Mouse (Mus musculus): ENCODE data around the gene Hs1bp3. TPM values are rescaled to one million over a fixed set of nuclear protein-coding genes. Genes with fewer than 3 reads are reported as not detected.

Hs1bp3 gene
- polyA plus RNA-seq, 1 experiment = 15.4 TPM

- TF ChIP-seq CTCF (IDR thresholded peaks at IDR 0.05; ENCODE audit: extremely low read depth, insufficient read depth, low read length) (no peak), POLR2A (IDR thresholded peaks at IDR 0.05; ENCODE audit: extremely low read depth, insufficient read depth, low read length) (no peak)
- H3K27ac ChIP-seq (ENCODE audit: insufficient read depth, low read length) = no peak overlapping the region
- no peaks in the 10 kb centered on the region for H3K4me1 ChIP-seq (ENCODE audit: control insufficient read depth, insufficient read depth, low read length)
- H3K4me3 ChIP-seq (ENCODE audit: insufficient read depth, low read length) = no peak overlapping the region
Observed at GRCm38 (mm10) chr12:8300521-8300920, 12.7 kb upstream of the Hs1bp3 start.

GRCm38 (mm10) chr12:8301011-8301814 lies 12.0 kb upstream of the Hs1bp3 start:
- peak overlapping the region; percentile 18; the same call in 1 of the 2 replicates for H3K4me3 ChIP-seq (ENCODE audit: insufficient read depth, low read length)
- H3K27ac ChIP-seq (ENCODE audit: insufficient read depth, low read length) = no peak overlapping the region
- TF ChIP-seq CTCF (IDR thresholded peaks at IDR 0.05; ENCODE audit: extremely low read depth, insufficient read depth, low read length) = no peak
- no peak for TF ChIP-seq POLR2A (IDR thresholded peaks at IDR 0.05; ENCODE audit: extremely low read depth, insufficient read depth, low read length)
- no peaks in the 10 kb centered on the region for H3K4me1 ChIP-seq (ENCODE audit: control insufficient read depth, insufficient read depth, low read length)

GRCm38 (mm10) chr12:8301841-8302431 lies 11.3 kb upstream of the Hs1bp3 start, which contains the start of gene Gdf7:
Gdf7 (minus strand) TSS chr12:8301954.
- TF ChIP-seq CTCF (IDR thresholded peaks at IDR 0.05; ENCODE audit: extremely low read depth, insufficient read depth, low read length) (no peak), POLR2A (IDR thresholded peaks at IDR 0.05; ENCODE audit: extremely low read depth, insufficient read depth, low read length) (no peak)
- Histone ChIP-seq H3K27ac (ENCODE audit: insufficient read depth, low read length) (no peak within 1 kb of the TSS), H3K4me3 (ENCODE audit: insufficient read depth, low read length) (peak within 1 kb of the TSS; percentile 18; the same call in 1 of the 2 replicates), H3K4me1 (ENCODE audit: control insufficient read depth, insufficient read depth, low read length) (no peaks in the 10 kb centered on the region)

- Histone ChIP-seq H3K4me1 (ENCODE audit: control insufficient read depth, insufficient read depth, low read length) (no peaks in the 10 kb centered on the region), H3K4me3 (ENCODE audit: insufficient read depth, low read length) (no peak overlapping the region), H3K27ac (ENCODE audit: insufficient read depth, low read length) (no peak overlapping the region)
- TF ChIP-seq CTCF (IDR thresholded peaks at IDR 0.05; ENCODE audit: extremely low read depth, insufficient read depth, low read length) = no peak
- TF ChIP-seq POLR2A (IDR thresholded peaks at IDR 0.05; ENCODE audit: extremely low read depth, insufficient read depth, low read length) = no peak
Observed at GRCm38 (mm10) chr12:8305258-8305657, 8.0 kb upstream of the Hs1bp3 start.

GRCm38 (mm10) chr12:8306432-8306831 lies 6.8 kb upstream of the Hs1bp3 start:
- no peak overlapping the region for H3K27ac ChIP-seq (ENCODE audit: insufficient read depth, low read length)
- no peak for TF ChIP-seq POLR2A (IDR thresholded peaks at IDR 0.05; ENCODE audit: extremely low read depth, insufficient read depth, low read length)
- TF ChIP-seq CTCF (IDR thresholded peaks at IDR 0.05; ENCODE audit: extremely low read depth, insufficient read depth, low read length) = peak; percentile 89
- H3K4me3 ChIP-seq (ENCODE audit: insufficient read depth, low read length) = no peak overlapping the region
- H3K4me1 ChIP-seq (ENCODE audit: control insufficient read depth, insufficient read depth, low read length) = no peaks in the 10 kb centered on the region

- Histone ChIP-seq H3K4me3 (ENCODE audit: insufficient read depth, low read length) (no peak overlapping the region), H3K4me1 (ENCODE audit: control insufficient read depth, insufficient read depth, low read length) (no peaks in the 10 kb centered on the region), H3K27ac (ENCODE audit: insufficient read depth, low read length) (no peak overlapping the region)
- TF ChIP-seq CTCF (IDR thresholded peaks at IDR 0.05; ENCODE audit: extremely low read depth, insufficient read depth, low read length) = no peak
- no peak for TF ChIP-seq POLR2A (IDR thresholded peaks at IDR 0.05; ENCODE audit: extremely low read depth, insufficient read depth, low read length)
Observed at GRCm38 (mm10) chr12:8306910-8307309, 6.3 kb upstream of the Hs1bp3 start.

GRCm38 (mm10) chr12:8310992-8311391 lies 2.2 kb upstream of the Hs1bp3 start:
- Histone ChIP-seq H3K4me3 (ENCODE audit: insufficient read depth, low read length) (no peak overlapping the region), H3K27ac (ENCODE audit: insufficient read depth, low read length) (no peak overlapping the region), H3K4me1 (ENCODE audit: control insufficient read depth, insufficient read depth, low read length) (peaks cover 6% of the 10 kb centered on the region)
- TF ChIP-seq CTCF (IDR thresholded peaks at IDR 0.05; ENCODE audit: extremely low read depth, insufficient read depth, low read length) (no peak), POLR2A (IDR thresholded peaks at IDR 0.05; ENCODE audit: extremely low read depth, insufficient read depth, low read length) (no peak)

GRCm38 (mm10) chr12:8312266-8312665 lies 966 bp upstream of the Hs1bp3 start:
- H3K4me3 ChIP-seq (ENCODE audit: insufficient read depth, low read length) = no peak overlapping the region
- TF ChIP-seq POLR2A (IDR thresholded peaks at IDR 0.05; ENCODE audit: extremely low read depth, insufficient read depth, low read length) = no peak
- no peak for TF ChIP-seq CTCF (IDR thresholded peaks at IDR 0.05; ENCODE audit: extremely low read depth, insufficient read depth, low read length)
- H3K4me1 ChIP-seq (ENCODE audit: control insufficient read depth, insufficient read depth, low read length) = peaks cover 6% of the 10 kb centered on the region
- no peak overlapping the region for H3K27ac ChIP-seq (ENCODE audit: insufficient read depth, low read length)

GRCm38 (mm10) chr12:8313773-8314172 lies 541 bp downstream of the Hs1bp3 start:
- H3K27ac ChIP-seq (ENCODE audit: insufficient read depth, low read length) = no peak overlapping the region
- TF ChIP-seq POLR2A (IDR thresholded peaks at IDR 0.05; ENCODE audit: extremely low read depth, insufficient read depth, low read length) (no peak), CTCF (IDR thresholded peaks at IDR 0.05; ENCODE audit: extremely low read depth, insufficient read depth, low read length) (no peak)
- H3K4me1 ChIP-seq (ENCODE audit: control insufficient read depth, insufficient read depth, low read length) = peaks cover 6% of the 10 kb centered on the region
- peak overlapping the region; percentile 95 for H3K4me3 ChIP-seq (ENCODE audit: insufficient read depth, low read length)

GRCm38 (mm10) chr12:8316541-8316940 lies 3.3 kb downstream of the Hs1bp3 start:
- TF ChIP-seq CTCF (IDR thresholded peaks at IDR 0.05; ENCODE audit: extremely low read depth, insufficient read depth, low read length) = 0 out of 2 replicates have a peak, but pooled peaks have one; percentile 3
- no peak for TF ChIP-seq POLR2A (IDR thresholded peaks at IDR 0.05; ENCODE audit: extremely low read depth, insufficient read depth, low read length)
- Histone ChIP-seq H3K4me1 (ENCODE audit: control insufficient read depth, insufficient read depth, low read length) (peaks cover 6% of the 10 kb centered on the region), H3K4me3 (ENCODE audit: insufficient read depth, low read length) (no peak overlapping the region), H3K27ac (ENCODE audit: insufficient read depth, low read length) (no peak overlapping the region)

Data from cortical plate, adult 2 months (tissue).